Mouse (Mus musculus) left cerebral cortex, adult 9 months (tissue): Measurements from ENCODE around the gene Fbp1.
"Not testable (repeated sequence)": the region's sequence is repeated elsewhere in the genome, so short reads cannot be mapped to it uniquely, and the experiment has no call there.

Experiments used
- DNase-seq, 2 experiments: peaks; one replicate each; pipeline ENCODE4 v3.0.0; 2022; ENCODE audit warnings: low spot score in 2 of 2

Fbp1 gene

DNA sequence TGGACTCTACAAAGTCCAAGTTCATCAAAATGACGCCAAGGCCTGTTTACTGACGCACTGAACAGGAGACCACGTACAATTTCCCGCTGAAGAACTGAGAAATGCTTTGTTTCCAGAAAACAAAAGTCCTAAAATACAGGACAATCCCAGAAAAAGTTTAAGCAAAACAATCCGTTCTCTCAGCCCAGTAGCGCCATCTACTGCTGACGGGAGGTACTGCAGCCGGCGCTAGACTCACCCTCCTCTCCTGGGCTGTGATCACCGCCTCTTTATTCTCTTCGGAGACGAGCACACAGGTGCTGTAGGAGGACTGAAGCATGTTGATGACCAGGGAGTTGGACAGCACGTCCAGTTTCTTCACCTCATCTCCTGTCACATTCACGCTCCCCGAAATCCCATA lies 33.4 kb downstream of the Fbp1 start:
- DNase-seq, result peak in 1 of 2 experiments; percentile 71

DNA sequence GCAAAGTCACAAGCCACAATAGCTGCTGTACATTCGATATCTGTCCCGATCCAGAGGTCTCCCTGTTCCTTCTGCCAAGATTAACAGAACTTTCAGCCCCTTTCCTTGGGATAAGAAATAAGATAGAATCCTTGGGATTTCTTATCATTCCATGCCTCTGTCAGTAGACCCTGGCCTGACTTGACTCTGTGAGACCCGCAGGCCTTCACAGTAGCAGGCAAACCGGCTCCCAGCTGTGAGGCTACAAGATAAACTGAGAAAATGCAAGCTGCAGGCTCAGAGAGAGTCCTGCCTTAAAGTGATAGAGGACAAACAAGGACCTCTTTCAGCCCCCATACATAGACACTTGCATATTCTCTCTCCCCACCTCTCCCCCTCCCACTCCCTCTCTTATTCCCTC lies 54.7 kb downstream of the Fbp1 start:
- DNase-seq, result no peak

DNA sequence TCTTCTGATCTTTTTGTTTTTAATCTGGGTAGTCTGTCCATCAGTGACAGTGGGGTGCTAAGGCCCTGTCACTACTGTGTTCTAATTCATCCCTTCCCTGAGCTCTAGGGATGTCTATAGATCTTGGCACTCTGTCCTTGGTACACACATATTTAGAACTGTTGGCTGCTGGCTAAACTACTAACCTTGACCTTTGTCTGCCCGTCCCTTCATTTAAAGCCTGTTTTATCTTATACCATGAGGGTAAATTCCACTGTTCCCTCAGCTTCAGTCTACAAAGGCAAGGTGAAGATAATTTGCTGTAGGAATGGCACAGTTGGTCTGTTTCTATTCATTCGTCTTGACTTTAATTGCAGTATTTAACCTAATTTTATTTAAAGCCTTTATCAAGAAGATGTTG lies 55.8 kb downstream of the Fbp1 start:
- DNase-seq, result no peak

DNA sequence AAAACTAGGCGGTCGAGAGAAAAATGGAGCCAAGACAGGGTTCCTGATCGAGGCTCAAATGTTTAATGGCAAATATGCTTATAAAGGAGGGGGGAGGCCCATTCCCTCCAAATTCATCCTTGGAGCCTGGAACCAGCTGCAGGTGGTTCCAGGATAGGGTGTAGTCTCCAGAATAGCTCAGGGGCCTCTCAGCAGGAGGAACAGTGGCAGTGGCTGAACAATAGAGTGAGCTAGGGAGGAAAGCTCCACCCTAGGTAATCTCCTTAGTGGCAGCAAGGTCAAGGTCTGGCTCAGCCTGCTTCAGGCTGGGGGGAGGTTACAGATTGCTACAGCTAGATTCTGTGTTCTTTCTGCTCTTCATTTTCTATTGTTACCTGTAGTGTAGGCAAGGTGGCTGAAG lies 72.4 kb downstream of the Fbp1 start:
- DNase-seq, result not testable (repeated sequence)
